Mouse (Mus musculus) MEL (cell line): ENCODE data around the gene Ptpa. TPM values are rescaled to one million over a fixed set of nuclear protein-coding genes. Genes with fewer than 3 reads are reported as not detected.

ENCODE experiments used
- DNase-seq: peaks from one replicate; pipeline ENCODE4 v3.0.0; 2011; ENCODE audit warnings: low read depth, low spot score
- H3K27ac ChIP-seq: 2 replicates; pipeline ENCODE4 v1.5.1; 2012; ENCODE audit warnings: low read depth, mild to moderate bottlenecking, control low read depth, low read length, moderate library complexity; ENCODE audit not compliant: control insufficient read depth
- H3K27me3 ChIP-seq, 2 experiments: fragments of 150-350 bp in 1 of 2; sonication (generic) in 1 of 2; 2 replicates each; pipeline ENCODE4 v1.6.1; 2012; ENCODE audit warnings: low read length in 2 of 2, mild to moderate bottlenecking in 2 of 2, improper control_type of control experiment in 1 of 2, moderate library complexity in 1 of 2; ENCODE audit not compliant: insufficient read depth in 2 of 2, control insufficient read depth in 1 of 2
- H3K36me3 ChIP-seq, 2 experiments: 2 replicates each; pipeline ENCODE4 v1.6.1; 2012 to 2014; ENCODE audit warnings: low read length in 2 of 2, improper control_type of control experiment in 1 of 2, inconsistent platforms in 1 of 2, mild to moderate bottlenecking in 1 of 2; ENCODE audit not compliant: insufficient read depth in 2 of 2, control insufficient read depth in 1 of 2
- H3K4me1 ChIP-seq, 2 experiments: fragments of 150-350 bp in 1 of 2; sonication (generic) in 1 of 2; 2 replicates each; pipeline ENCODE4 v1.6.1; 2012; ENCODE audit warnings: low read length in 2 of 2, improper control_type of control experiment in 1 of 2, mild to moderate bottlenecking in 1 of 2; ENCODE audit not compliant: insufficient read depth in 2 of 2, control insufficient read depth in 1 of 2
- H3K4me3 ChIP-seq, 2 experiments: fragments of 150-350 bp in 1 of 2; sonication (generic) in 1 of 2; 2 replicates each; pipeline ENCODE4 v1.5.1; 2012; ENCODE audit warnings: low read depth in 2 of 2, low read length in 2 of 2, mild to moderate bottlenecking in 2 of 2, moderate library complexity in 2 of 2, control low read depth in 1 of 2, improper control_type of control experiment in 1 of 2; ENCODE audit not compliant: control insufficient read depth in 1 of 2, insufficient read depth in 1 of 2
- H3K79me2 ChIP-seq: 2 replicates; pipeline ENCODE4 v1.6.1; 2012; ENCODE audit warnings: mild to moderate bottlenecking, low read length, moderate library complexity; ENCODE audit not compliant: control insufficient read depth, poor library complexity, insufficient read depth
- H3K9ac ChIP-seq: 2 replicates; pipeline ENCODE4 v1.6.1; 2012; ENCODE audit warnings: low read depth, mild to moderate bottlenecking, control low read depth, low read length, moderate library complexity; ENCODE audit not compliant: control insufficient read depth, poor library complexity, severe bottlenecking
- H3K9me3 ChIP-seq: fragments of 150-350 bp; sonication (generic); replicated peaks from 2 replicates; pipeline ENCODE4 v1.6.1; 2012; ENCODE audit warnings: mild to moderate bottlenecking, low read length, improper control_type of control experiment, moderate library complexity; ENCODE audit not compliant: insufficient read depth
- BHLHE40 ChIP-seq: IDR thresholded peaks from 2 replicates; pipeline ENCODE4 v1.6.1; 2012; ENCODE audit warnings: low read depth, mild to moderate bottlenecking, inconsistent platforms, low read length, improper control_type of control experiment, borderline replicate concordance
- CHD1 ChIP-seq: IDR thresholded peaks from 2 replicates; pipeline ENCODE4 v1.6.1; 2012; ENCODE audit warnings: low read depth, mild to moderate bottlenecking, inconsistent platforms, low read length, improper control_type of control experiment
- CHD2 ChIP-seq: IDR thresholded peaks from 2 replicates; pipeline ENCODE4 v1.6.1; 2011; ENCODE audit warnings: low read length, improper control_type of control experiment
- E2F4 ChIP-seq: IDR thresholded peaks from 2 replicates; pipeline ENCODE4 v1.6.1; 2011; ENCODE audit warnings: low read depth, low read length, improper control_type of control experiment, borderline replicate concordance
- EP300 ChIP-seq, 2 experiments: IDR thresholded peaks; 2 replicates each; pipeline ENCODE4 v1.6.1; 2011; ENCODE audit warnings: improper control_type of control experiment in 2 of 2, low read length in 2 of 2, low read depth in 1 of 2, mild to moderate bottlenecking in 1 of 2
- ETS1 ChIP-seq: IDR thresholded peaks from 2 replicates; pipeline ENCODE4 v1.6.1; 2012; ENCODE audit warnings: low read depth, mild to moderate bottlenecking, inconsistent platforms, low read length, improper control_type of control experiment, moderate library complexity
- GABPA ChIP-seq: IDR thresholded peaks from 2 replicates; pipeline ENCODE4 v1.6.1; 2012; ENCODE audit warnings: low read depth, mild to moderate bottlenecking, inconsistent platforms, low read length, improper control_type of control experiment, moderate library complexity
- HCFC1 ChIP-seq: IDR thresholded peaks from 2 replicates; pipeline ENCODE4 v1.6.1; 2012; ENCODE audit warnings: low read depth, mild to moderate bottlenecking, inconsistent platforms, low read length, improper control_type of control experiment, moderate library complexity
- MAX ChIP-seq: IDR thresholded peaks from 2 replicates; pipeline ENCODE4 v1.6.1; 2011; ENCODE audit warnings: low read length, improper control_type of control experiment
- MAZ ChIP-seq: IDR thresholded peaks from 2 replicates; pipeline ENCODE4 v1.6.1; 2012; ENCODE audit warnings: low read depth, mild to moderate bottlenecking, inconsistent platforms, low read length, improper control_type of control experiment
- MEF2A ChIP-seq: IDR thresholded peaks from 2 replicates; pipeline ENCODE4 v1.6.1; 2014; ENCODE audit warnings: low read depth, mild to moderate bottlenecking, inconsistent platforms, low read length, improper control_type of control experiment; ENCODE audit not compliant: poor library complexity, insufficient replicate concordance, severe bottlenecking; ENCODE audit errors: extremely low read depth
- MXI1 ChIP-seq: IDR thresholded peaks from 2 replicates; pipeline ENCODE4 v1.6.1; 2011; ENCODE audit warnings: mild to moderate bottlenecking, low read depth, low read length, improper control_type of control experiment
- MYB ChIP-seq: IDR thresholded peaks from 2 replicates; pipeline ENCODE4 v1.6.1; 2011; ENCODE audit warnings: mild to moderate bottlenecking, low read depth, low read length, improper control_type of control experiment
- MYC ChIP-seq: IDR thresholded peaks from 2 replicates; pipeline ENCODE4 v1.6.1; 2011; ENCODE audit warnings: low read depth, mild to moderate bottlenecking, low read length, improper control_type of control experiment, moderate library complexity
- NELFE ChIP-seq: IDR thresholded peaks from 2 replicates; pipeline ENCODE4 v1.6.1; 2011; ENCODE audit warnings: low read depth, low read length, improper control_type of control experiment
- NRF1 ChIP-seq: IDR thresholded peaks from 2 replicates; pipeline ENCODE4 v1.6.1; 2014; ENCODE audit warnings: low read depth, mild to moderate bottlenecking, inconsistent platforms, low read length, improper control_type of control experiment, moderate library complexity; ENCODE audit not compliant: poor library complexity, insufficient read depth, severe bottlenecking
- POLR2A ChIP-seq, 2 experiments: IDR thresholded peaks; 2 replicates each; pipeline ENCODE4 v1.6.1; 2011 to 2012; ENCODE audit warnings: low read length in 2 of 2, mild to moderate bottlenecking in 2 of 2, control low read depth in 1 of 2, improper control_type of control experiment in 1 of 2, low read depth in 1 of 2, moderate library complexity in 1 of 2; ENCODE audit not compliant: control insufficient read depth in 1 of 2, insufficient read depth in 1 of 2, poor library complexity in 1 of 2
- POLR2AphosphoS2 ChIP-seq: IDR thresholded peaks from 2 replicates; pipeline ENCODE4 v1.6.1; 2011; ENCODE audit warnings: low read length, improper control_type of control experiment
- POLR2AphosphoS5 ChIP-seq: IDR thresholded peaks from 2 replicates; pipeline ENCODE4 v1.6.1; 2012; ENCODE audit warnings: low read depth, borderline replicate concordance, mild to moderate bottlenecking, inconsistent platforms, low read length, moderate library complexity, mixed read lengths
- RCOR1 ChIP-seq: IDR thresholded peaks from 2 replicates; pipeline ENCODE4 v1.6.1; 2012; ENCODE audit warnings: low read depth, mild to moderate bottlenecking, inconsistent platforms, low read length, improper control_type of control experiment
- SIN3A ChIP-seq: IDR thresholded peaks from 2 replicates; pipeline ENCODE4 v1.6.1; 2012; ENCODE audit warnings: low read length, improper control_type of control experiment, inconsistent platforms
- TCF12 ChIP-seq: IDR thresholded peaks from 2 replicates; pipeline ENCODE4 v1.6.1; 2014; ENCODE audit warnings: low read depth, mild to moderate bottlenecking, inconsistent platforms, low read length, improper control_type of control experiment, moderate library complexity
- UBTF ChIP-seq: IDR thresholded peaks from 2 replicates; pipeline ENCODE4 v1.6.1; 2012; ENCODE audit warnings: low read depth, mild to moderate bottlenecking, inconsistent platforms, low read length, improper control_type of control experiment, moderate library complexity, borderline replicate concordance; ENCODE audit not compliant: insufficient read depth
- USF1 ChIP-seq: IDR thresholded peaks from 2 replicates; pipeline ENCODE4 v1.6.1; 2014; ENCODE audit warnings: low read depth, mild to moderate bottlenecking, inconsistent platforms, low read length, improper control_type of control experiment, moderate library complexity
- USF2 ChIP-seq, 2 experiments: IDR thresholded peaks; 2 replicates each; pipeline ENCODE4 v1.6.1; 2011 to 2012; ENCODE audit warnings: improper control_type of control experiment in 2 of 2, low read length in 2 of 2, borderline replicate concordance in 1 of 2, inconsistent platforms in 1 of 2, low read depth in 1 of 2, mild to moderate bottlenecking in 1 of 2; ENCODE audit not compliant: insufficient read depth in 1 of 2
- ZMIZ1 ChIP-seq: IDR thresholded peaks from 2 replicates; pipeline ENCODE4 v1.6.1; 2012; ENCODE audit warnings: low read depth, mild to moderate bottlenecking, inconsistent platforms, low read length, improper control_type of control experiment, moderate library complexity
- ZNF384 ChIP-seq: IDR thresholded peaks from 2 replicates; pipeline ENCODE4 v1.6.1; 2012; ENCODE audit warnings: low read depth, mild to moderate bottlenecking, inconsistent platforms, low read length, improper control_type of control experiment
- polyA plus RNA-seq, 2 experiments: library from polyadenylated mRNA; stranded (reverse) in 1 of 2; unstranded in 1 of 2; fragments of >175 nt in 1 of 2; fragments of >200 nt in 1 of 2; gene quantifications; 2 replicates each; pipeline versions ENCODE4 v1.2.1 to v1.2.4; 2012; ENCODE audit warnings: low replicate concordance in 2 of 2, low read depth in 1 of 2; ENCODE audit not compliant: insufficient read length in 2 of 2, insufficient read depth in 1 of 2, missing spikeins in 1 of 2
- total RNA-seq: library from RNA; depleted of rRNA; stranded (reverse); fragments of 300-350 nt; gene quantifications from 2 replicates; pipeline ENCODE4 v1.2.3, GENCODE M21; 2012

The Ptpa gene
- total and polyA plus RNA-seq, 3 experiments = 159 to 382 TPM; not detected in 1

DNA sequence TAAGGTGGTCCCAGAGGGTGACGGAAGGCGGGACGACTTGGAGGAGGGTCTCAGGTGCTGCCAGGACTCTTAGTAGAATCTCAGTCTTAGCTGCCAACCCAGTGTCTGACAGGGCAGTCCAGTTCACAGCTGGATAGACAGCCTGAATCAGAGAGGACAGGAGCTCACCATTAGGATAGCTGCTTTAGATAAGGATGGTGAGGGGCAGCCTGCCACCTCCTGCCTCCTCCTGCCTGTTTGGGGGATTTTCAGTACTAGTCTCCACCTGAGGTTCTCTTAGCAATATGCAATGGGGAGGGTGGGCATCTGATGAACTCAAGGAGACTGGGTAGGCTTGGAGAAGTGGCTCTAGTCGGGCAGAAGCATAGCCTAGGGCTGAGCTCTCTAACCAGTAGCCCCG, 1.2 kb upstream of the Ptpa start:
- H3K27ac ChIP-seq = peak overlapping the region; percentile 20; the same call in 1 of the 2 replicates
- no peaks in the 10 kb centered on the region for H3K9me3 ChIP-seq
- peaks cover 45% of the 10 kb centered on the region for H3K79me2 ChIP-seq
- H3K9ac ChIP-seq = peak overlapping the region; percentile 99
- DNase-seq = no peak
- peak overlapping the region; percentile 66 to 95 for H3K4me3 ChIP-seq
- H3K27me3 ChIP-seq = no peaks in the 10 kb centered on the region
- peaks cover 0 to 18% of the 10 kb centered on the region in 2 experiments; a peak in 3 of 4 replicates for H3K36me3 ChIP-seq
- TF ChIP-seq MYC (no peak), HCFC1 (no peak), MYB (0 out of 2 replicates have a peak, but pooled peaks have one; percentile 8)
- H3K4me1 ChIP-seq = peaks cover 12 to 26% of the 10 kb centered on the region in 2 experiments; a peak in 3 of 4 replicates

DNA sequence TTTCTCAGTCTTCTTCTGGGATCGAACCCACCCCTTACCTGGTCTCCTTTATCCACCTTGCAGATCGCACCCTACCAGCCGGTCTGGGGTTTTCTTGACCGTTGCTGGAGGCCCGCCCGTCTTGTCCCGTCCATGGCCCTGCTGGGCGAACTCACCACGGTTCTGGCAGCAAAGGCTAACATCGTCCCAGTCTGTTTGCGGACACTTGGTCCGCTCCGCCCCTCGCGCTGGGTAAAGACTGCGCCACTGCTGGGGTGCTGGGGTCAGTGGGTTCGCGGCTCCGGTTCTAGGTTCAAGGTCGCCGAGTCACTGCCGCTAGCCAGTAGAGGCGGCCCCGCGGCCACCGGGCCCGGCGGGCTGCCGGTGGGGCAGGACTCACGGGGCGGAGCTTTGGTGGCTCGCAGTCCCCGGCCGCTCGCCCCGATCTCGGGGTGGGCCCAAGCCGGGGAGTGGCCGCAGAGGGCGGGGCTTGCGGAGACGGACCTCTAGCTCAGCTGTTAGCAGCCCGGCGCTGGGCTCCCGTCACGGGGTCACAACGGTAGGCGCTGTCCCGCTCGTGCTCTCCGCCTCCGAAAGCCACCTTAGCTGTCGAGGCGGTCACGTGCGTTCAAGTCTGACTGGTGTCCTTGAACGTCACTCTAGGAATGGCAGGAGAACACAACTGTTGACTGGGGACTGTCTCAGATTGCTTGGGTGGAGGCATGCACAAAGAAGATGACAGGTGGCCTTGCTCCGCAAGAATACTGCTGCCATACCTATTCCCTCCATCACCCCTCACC, 493 bp upstream of the Ptpa start, which contains the start of gene Crat:
Crat (minus strand) TSS at position 657 of the 779 bp plus-strand sequence.
- H3K79me2 ChIP-seq = peaks cover 50% of the 10 kb centered on the region
- DNase-seq = peak; percentile 89
- H3K27ac ChIP-seq = peak within 1 kb of the TSS; percentile 74
- peak within 1 kb of the TSS; percentile 66 to 95 for H3K4me3 ChIP-seq
- H3K9me3 ChIP-seq = no peaks in the 10 kb centered on the region
- TF ChIP-seq ETS1 (0 out of 2 replicates have a peak, but pooled peaks have one; percentile 18), BHLHE40 (peak; percentile 87; the same call in 1 of the 2 replicates), ZNF384 (no peak), SIN3A (peak; percentile 63; the same call in 1 of the 2 replicates), E2F4 (no peak), MXI1 (peak; percentile 77), CHD1 (peak; percentile 82), USF2 (IDR thresholded peaks at IDR 0.05; ENCODE audit: borderline replicate concordance in 1 of 2, insufficient read depth in 1 of 2, low read depth in 1 of 2, low read length in 2 of 2) (0 out of 4 replicates have a peak, but pooled peaks of 1 of the 2 experiments have one; percentile 26), RCOR1 (no peak), UBTF (peak; percentile 87; the same call in 1 of the 2 replicates), NELFE (peak; percentile 83), POLR2AphosphoS2 (peak; percentile 81; the same call in 1 of the 2 replicates), USF1 (peak; percentile 87), MEF2A (no peak), POLR2AphosphoS5 (peak; percentile 78), POLR2A (IDR thresholded peaks at IDR 0.05; ENCODE audit: control insufficient read depth in 1 of 2, insufficient read depth in 1 of 2, low read depth in 1 of 2, low read length in 2 of 2, poor library complexity in 1 of 2) (peak; percentile 81 to 89), MYC (peak; percentile 63; the same call in 1 of the 2 replicates), NRF1 (no peak), MAX (peak; percentile 83), TCF12 (0 out of 2 replicates have a peak, but pooled peaks have one; percentile 17), GABPA (no peak), CHD2 (no peak), ZMIZ1 (peak; percentile 50), MAZ (peak; percentile 55; the same call in 1 of the 2 replicates), EP300 (IDR thresholded peaks at IDR 0.05; ENCODE audit: low read depth in 1 of 2, low read length in 2 of 2) (0 out of 4 replicates have a peak, but pooled peaks of 1 of the 2 experiments have one; percentile 3)
- H3K9ac ChIP-seq = peak within 1 kb of the TSS; percentile 99
- peaks cover 0 to 18% of the 10 kb centered on the region in 2 experiments; a peak in 3 of 4 replicates for H3K36me3 ChIP-seq
- no peaks in the 10 kb centered on the region for H3K27me3 ChIP-seq
- H3K4me1 ChIP-seq = peaks cover 12 to 26% of the 10 kb centered on the region in 2 experiments; a peak in 3 of 4 replicates
